Mouse (Mus musculus): ENCODE data around the gene Rpl12.

DNA sequence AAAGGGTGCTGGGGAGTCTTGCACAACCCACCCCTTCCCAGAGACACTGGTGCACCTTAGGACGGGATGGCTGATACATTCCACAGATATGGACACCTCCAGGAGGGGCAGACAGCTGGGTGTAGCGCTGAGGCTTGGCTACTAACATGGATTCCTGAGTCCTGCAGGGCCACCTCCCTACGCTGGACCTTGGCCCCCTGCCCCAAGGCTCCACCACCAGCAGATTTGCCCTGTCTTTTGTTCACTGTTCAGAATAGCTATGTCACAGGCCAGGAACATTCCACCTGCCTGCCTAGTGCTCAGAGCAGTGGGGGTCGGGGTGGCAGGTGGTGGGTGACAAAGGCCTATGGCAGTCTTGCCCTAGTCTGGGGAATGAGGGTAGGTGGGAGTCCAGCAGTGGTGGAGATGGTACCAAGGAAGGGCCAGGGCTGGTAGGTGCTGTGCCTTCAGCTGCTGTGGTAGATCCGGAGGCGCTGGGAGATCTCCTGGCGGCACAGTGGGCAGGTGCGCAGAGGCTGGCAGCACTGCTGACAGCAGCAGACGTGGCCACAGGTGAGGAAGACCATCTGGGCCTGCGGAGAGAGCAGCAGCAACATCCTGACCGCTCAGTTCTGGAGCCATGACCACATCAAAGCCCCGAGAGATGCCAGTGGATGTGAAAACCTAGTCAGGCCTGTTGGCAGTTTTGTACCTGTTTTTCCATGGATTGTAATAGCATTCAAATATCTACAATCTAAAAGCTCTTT lies 34.9 kb upstream of the Rpl12 start:
- TF ChIP-seq TAL1 (IDR thresholded peaks at IDR 0.05; ENCODE audit: low read length): no peak
- no peak for TF ChIP-seq GATA1 (IDR thresholded peaks at IDR 0.05; ENCODE audit: low read length)

All from erythroblast, embryonic 14.5 days (primary cell).